Mouse (Mus musculus) MEL (cell line): ENCODE data around the gene Olfr875.

ENCODE experiments used
- CTCF ChIP-seq, 3 experiments: IDR thresholded peaks in 2 of 3; conservative IDR thresholded peaks in 1 of 3; 2 replicates each; pipeline ENCODE4 v1.5.1; 2011 to 2012; ENCODE audit warnings: low read length in 3 of 3, low read depth in 2 of 3, mild to moderate bottlenecking in 2 of 3, improper control_type of control experiment in 1 of 3, inconsistent platforms in 1 of 3, mixed read lengths in 1 of 3, moderate library complexity in 1 of 3; ENCODE audit not compliant: control insufficient read depth in 1 of 3, insufficient read depth in 1 of 3, poor library complexity in 1 of 3, severe bottlenecking in 1 of 3
- EP300 ChIP-seq, 2 experiments: IDR thresholded peaks; 2 replicates each; pipeline ENCODE4 v1.6.1; 2011; ENCODE audit warnings: improper control_type of control experiment in 2 of 2, low read length in 2 of 2, low read depth in 1 of 2, mild to moderate bottlenecking in 1 of 2
- GATA1 ChIP-seq: IDR thresholded peaks from 2 replicates; pipeline ENCODE4 v1.6.1; 2011; ENCODE audit warnings: low read depth, low read length, improper control_type of control experiment
- POLR2A ChIP-seq, 2 experiments: IDR thresholded peaks; 2 replicates each; pipeline ENCODE4 v1.6.1; 2011 to 2012; ENCODE audit warnings: low read length in 2 of 2, mild to moderate bottlenecking in 2 of 2, control low read depth in 1 of 2, improper control_type of control experiment in 1 of 2, low read depth in 1 of 2, moderate library complexity in 1 of 2; ENCODE audit not compliant: control insufficient read depth in 1 of 2, insufficient read depth in 1 of 2, poor library complexity in 1 of 2
- TAL1 ChIP-seq: IDR thresholded peaks from 2 replicates; pipeline ENCODE4 v1.6.1; 2012; ENCODE audit warnings: mild to moderate bottlenecking, inconsistent platforms, low read length, moderate library complexity, mixed read lengths
- TBP ChIP-seq: IDR thresholded peaks from 2 replicates; pipeline ENCODE4 v1.8.0; 2011; ENCODE audit warnings: low read depth, low read length, improper control_type of control experiment

- TF ChIP-seq CTCF (IDR thresholded peaks at IDR 0.05 in 2 of 3, conservative IDR thresholded peaks at IDR 0.05 in 1 of 3; ENCODE audit: control insufficient read depth in 1 of 3, insufficient read depth in 1 of 3, low read depth in 2 of 3, low read length in 3 of 3, poor library complexity in 1 of 3, severe bottlenecking in 1 of 3) (no peak), POLR2A (IDR thresholded peaks at IDR 0.05; ENCODE audit: control insufficient read depth in 1 of 2, insufficient read depth in 1 of 2, low read depth in 1 of 2, low read length in 2 of 2, poor library complexity in 1 of 2) (no peak), TAL1 (no peak), EP300 (IDR thresholded peaks at IDR 0.05; ENCODE audit: low read depth in 1 of 2, low read length in 2 of 2) (no peak), TBP (no peak), GATA1 (no peak)
Measured at GRCm38 (mm10) chr9:37782766-37783260, 11.2 kb downstream of the Olfr875 start.
